Mouse (Mus musculus) forebrain, postnatal 0 days (tissue): ENCODE data around the gene Tmem259. TPM values are rescaled to one million over a fixed set of nuclear protein-coding genes. Genes with fewer than 3 reads are reported as not detected.

ENCODE experiments used
- ATAC-seq: fragments of 200-750 bp; cut with Nextera tagmentation; 2 replicates; pipeline ENCODE4 v1.8.0; 2017; ENCODE audit warnings: mild to moderate bottlenecking, moderate library complexity
- DNase-seq: peaks from one replicate; pipeline ENCODE4 v3.0.0-alpha.2; 2015
- H3K27ac ChIP-seq: fragments of 300-500 bp; sonication (generic); 2 replicates; pipeline ENCODE4 v1.5.1; 2014; ENCODE audit warnings: low read depth, mild to moderate bottlenecking, antibody characterized with exemption, low read length, moderate library complexity, mixed read lengths
- H3K27me3 ChIP-seq: fragments of 300-500 bp; sonication (generic); 2 replicates; pipeline ENCODE4 v1.6.1; 2014; ENCODE audit warnings: mild to moderate bottlenecking, low read length, mixed read lengths; ENCODE audit not compliant: insufficient read depth
- H3K36me3 ChIP-seq: fragments of 300-500 bp; sonication (generic); 2 replicates; pipeline ENCODE4 v1.6.1; 2014; ENCODE audit warnings: mild to moderate bottlenecking, moderate library complexity; ENCODE audit not compliant: insufficient read depth
- H3K4me1 ChIP-seq: fragments of 300-500 bp; sonication (generic); 2 replicates; pipeline ENCODE4 v1.6.1; 2014; ENCODE audit warnings: antibody characterized with exemption; ENCODE audit not compliant: insufficient read depth
- H3K4me2 ChIP-seq: fragments of 300-500 bp; sonication (generic); 2 replicates; pipeline ENCODE4 v1.6.1; 2014; ENCODE audit warnings: low read depth, mild to moderate bottlenecking, moderate library complexity
- H3K4me3 ChIP-seq: fragments of 300-500 bp; sonication (generic); 2 replicates; pipeline ENCODE4 v1.5.1; 2014; ENCODE audit warnings: low read depth, low read length, mixed read lengths
- H3K9ac ChIP-seq: fragments of 300-500 bp; sonication (generic); 2 replicates; pipeline ENCODE4 v1.6.1; 2014; ENCODE audit warnings: mild to moderate bottlenecking
- H3K9me3 ChIP-seq: fragments of 300-500 bp; sonication (generic); 2 replicates; pipeline ENCODE4 v1.6.1; 2016; ENCODE audit warnings: low read length
- CTCF ChIP-seq: sonication (generic); IDR thresholded peaks from 2 replicates; pipeline ENCODE4 v1.5.1; 2016; ENCODE audit warnings: antibody characterized with exemption, control low read depth, low read depth
- WGBS: fragments of 180-500 bp; shearing (Covaris S2); extraction: QIAGEN DNeasy Blood & Tissue Kit; methylation state at CpG from one replicate; pipeline ENCODE4 v1.1.7; 2014; 5-methylcytosine and 5-hydroxymethylcytosine counted together
- polyA plus RNA-seq: library from polyadenylated mRNA; unstranded; fragments of >200 nt; fragmentation: Nextera tagmentation; extraction: Ambion mirVana; gene quantifications from 2 replicates; pipeline ENCODE4 v1.2.1, GENCODE M21; 2015
- total RNA-seq: library from RNA; depleted of rRNA; stranded (reverse); fragments of >200 nt; gene quantifications from 2 replicates; pipeline ENCODE4 v1.2.3, GENCODE M21; 2014

The Tmem259 gene
- total and polyA plus RNA-seq, 2 experiments from 2014 or later, result 26.5 to 129 TPM

GRCm38 (mm10) chr10:80020603-80021319 is 36.6 kb upstream of the Tmem259 start:
- no peak overlapping the region for H3K4me3 ChIP-seq
- peaks cover 12% of the 10 kb centered on the region for H3K27me3 ChIP-seq
- no peak overlapping the region for H3K9ac ChIP-seq
- DNase-seq, result no peak
- H3K4me1 ChIP-seq, result no peaks in the 10 kb centered on the region
- 83% methylated on average over 18 of the region's 18 CpGs for WGBS
- H3K4me2 ChIP-seq, result no peak overlapping the region
- H3K36me3 ChIP-seq, result no peaks in the 10 kb centered on the region
- H3K9me3 ChIP-seq, result no peaks in the 10 kb centered on the region
- no peak for ATAC-seq
- TF ChIP-seq CTCF, result no peak
- no peak overlapping the region for H3K27ac ChIP-seq

DNA sequence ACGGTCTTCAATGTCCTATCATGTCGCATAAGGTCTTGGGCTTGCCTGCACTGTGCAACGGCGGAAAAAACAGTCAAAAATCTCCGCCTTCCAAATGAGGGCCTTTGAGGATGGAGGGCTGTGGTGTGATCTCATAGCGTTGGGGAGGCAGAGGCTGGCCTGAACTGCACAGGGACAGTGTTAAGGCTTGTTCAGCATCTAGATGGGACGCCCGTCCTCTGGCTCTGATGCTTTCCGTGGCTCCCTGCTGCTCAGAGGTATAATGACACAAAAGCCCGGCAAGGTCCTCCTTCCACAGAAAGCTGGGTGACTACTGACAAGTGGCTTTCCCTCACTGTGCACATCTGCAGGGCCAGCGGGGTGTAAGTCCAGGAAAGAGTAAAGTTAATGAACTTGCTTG is 36.1 kb upstream of the Tmem259 start:
- no peak overlapping the region for H3K4me2 ChIP-seq

GRCm38 (mm10) chr10:80019471-80020131 is 35.5 kb upstream of the Tmem259 start:
- H3K4me3 ChIP-seq, result no peak overlapping the region
- no peak overlapping the region for H3K9ac ChIP-seq
- ATAC-seq (no peak), DNase-seq (no peak)
- H3K27ac ChIP-seq, result no peak overlapping the region
- H3K36me3 ChIP-seq, result no peaks in the 10 kb centered on the region
- peaks cover 16% of the 10 kb centered on the region for H3K27me3 ChIP-seq
- 8% methylated on average over 20 of the region's 20 CpGs for WGBS
- no peaks in the 10 kb centered on the region for H3K4me1 ChIP-seq
- no peaks in the 10 kb centered on the region for H3K9me3 ChIP-seq
- no peak overlapping the region for H3K4me2 ChIP-seq
- no peak for TF ChIP-seq CTCF

More for the DNA sequence above, 36.1 kb upstream of the Tmem259 start:
- no peaks in the 10 kb centered on the region for H3K36me3 ChIP-seq
- TF ChIP-seq CTCF, result no peak
- H3K4me3 ChIP-seq, result no peak overlapping the region
- no peak overlapping the region for H3K27ac ChIP-seq
- H3K4me1 ChIP-seq, result no peaks in the 10 kb centered on the region
- no peaks in the 10 kb centered on the region for H3K9me3 ChIP-seq
- DNase-seq (no peak), ATAC-seq (no peak)
- peaks cover 12% of the 10 kb centered on the region for H3K27me3 ChIP-seq
- H3K9ac ChIP-seq, result no peak overlapping the region
- WGBS, result 23% methylated on average over 11 of the region's 11 CpGs

DNA sequence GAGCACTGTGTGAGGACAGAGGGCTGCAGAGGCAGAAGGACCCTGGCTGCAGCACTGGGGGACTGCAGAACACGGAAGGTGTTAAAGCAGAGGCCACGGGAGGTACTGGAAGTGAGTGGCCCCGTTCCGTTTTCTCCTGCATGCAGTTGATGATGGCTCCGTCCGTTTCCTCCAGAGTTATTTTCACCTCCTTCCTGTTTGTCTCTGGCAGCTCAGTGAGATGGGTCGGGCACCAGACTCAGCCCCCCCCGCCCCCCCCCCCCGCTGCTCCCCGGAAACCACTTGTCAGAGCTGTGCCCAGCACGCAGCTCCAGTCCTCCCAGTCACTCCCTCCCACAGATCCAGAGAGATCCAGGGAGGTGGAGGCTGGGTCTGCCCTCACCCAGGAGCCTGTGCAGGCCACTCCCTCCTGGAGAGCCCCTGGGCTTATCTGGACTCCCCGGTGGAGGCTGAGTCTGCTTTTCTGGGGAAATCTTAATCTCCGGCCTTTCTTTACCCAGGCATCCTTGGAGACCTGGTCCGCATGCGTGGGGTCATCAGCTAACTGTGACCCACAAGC is 34.7 kb upstream of the Tmem259 start:
- 12% methylated on average over 12 of the region's 15 CpGs for WGBS
- no peak for DNase-seq

GRCm38 (mm10) chr10:80017771-80018170 is 33.6 kb upstream of the Tmem259 start:
- Histone ChIP-seq H3K4me1 (no peaks in the 10 kb centered on the region), H3K36me3 (no peaks in the 10 kb centered on the region), H3K9me3 (no peaks in the 10 kb centered on the region), H3K4me2 (no peak overlapping the region), H3K4me3 (no peak overlapping the region), H3K27ac (no peak overlapping the region), H3K9ac (no peak overlapping the region), H3K27me3 (peaks cover 31% of the 10 kb centered on the region)
- no peak for DNase-seq
- ATAC-seq, result no peak
- 84% methylated on average over 14 of the region's 14 CpGs for WGBS
- TF ChIP-seq CTCF, result no peak

More for the DNA sequence above, 34.7 kb upstream of the Tmem259 start:
- no peak for ATAC-seq
- no peaks in the 10 kb centered on the region for H3K36me3 ChIP-seq
- no peaks in the 10 kb centered on the region for H3K9me3 ChIP-seq
- TF ChIP-seq CTCF, result no peak
- no peak overlapping the region for H3K4me3 ChIP-seq
- peaks cover 23% of the 10 kb centered on the region for H3K27me3 ChIP-seq
- no peak overlapping the region for H3K4me2 ChIP-seq
- no peaks in the 10 kb centered on the region for H3K4me1 ChIP-seq
- H3K9ac ChIP-seq, result no peak overlapping the region
- H3K27ac ChIP-seq, result no peak overlapping the region

- no peak overlapping the region for H3K9ac ChIP-seq
- H3K9me3 ChIP-seq, result no peaks in the 10 kb centered on the region
- H3K4me1 ChIP-seq, result no peaks in the 10 kb centered on the region
- ATAC-seq, result no peak
- no peak overlapping the region for H3K27ac ChIP-seq
- no peak for DNase-seq
- H3K36me3 ChIP-seq, result no peaks in the 10 kb centered on the region
- 79% methylated on average over 3 of the region's 3 CpGs for WGBS
- no peak overlapping the region for H3K4me3 ChIP-seq
- no peak overlapping the region for H3K4me2 ChIP-seq
- peaks cover 31% of the 10 kb centered on the region for H3K27me3 ChIP-seq
- no peak for TF ChIP-seq CTCF
These were observed 33.2 kb upstream of the Tmem259 start for GRCm38 (mm10) chr10:80017361-80017760.

GRCm38 (mm10) chr10:80016931-80017330 is 32.8 kb upstream of the Tmem259 start:
- peaks cover 31% of the 10 kb centered on the region for H3K27me3 ChIP-seq
- DNase-seq, result no peak
- no peaks in the 10 kb centered on the region for H3K36me3 ChIP-seq
- no peak overlapping the region for H3K27ac ChIP-seq
- H3K4me1 ChIP-seq, result no peaks in the 10 kb centered on the region
- H3K9me3 ChIP-seq, result no peaks in the 10 kb centered on the region
- H3K4me2 ChIP-seq, result no peak overlapping the region
- TF ChIP-seq CTCF, result no peak
- no peak overlapping the region for H3K4me3 ChIP-seq
- no peak overlapping the region for H3K9ac ChIP-seq
- 88% methylated on average over 10 of the region's 10 CpGs for WGBS
- ATAC-seq, result no peak
